Mouse (Mus musculus): ENCODE measurements at regions not wholly inside any gene's neighbourhood (a gene's known extent, or its start where the extent isn't known, plus 50 kb on each side); places are given as distances from the start of the nearest gene placed in this dataset. TPM values are rescaled to one million over a fixed set of nuclear protein-coding genes. Genes with fewer than 3 reads are reported as not detected.

- H3K4me3 ChIP-seq (ENCODE audit: insufficient read depth, poor library complexity, severe bottlenecking), result no peak overlapping the region
- no peak for TF ChIP-seq MYOG (IDR thresholded peaks at IDR 0.05; ENCODE audit: control insufficient read depth, extremely low read depth, insufficient read length)
- no peak for TF ChIP-seq USF1 (IDR thresholded peaks at IDR 0.05; ENCODE audit: low read depth)
- no peak for TF ChIP-seq MAX (IDR thresholded peaks at IDR 0.05)
- TF ChIP-seq CEBPB (IDR thresholded peaks at IDR 0.05; ENCODE audit: low read depth), result no peak
- TF ChIP-seq MYOD1 (IDR thresholded peaks at IDR 0.05; ENCODE audit: control insufficient read depth, insufficient read length, low read depth), result no peak
- no peak for TF ChIP-seq CTCF (IDR thresholded peaks at IDR 0.05; ENCODE audit: control insufficient read depth, insufficient read depth, insufficient read length)
- no peak for TF ChIP-seq FOSL1 (IDR thresholded peaks at IDR 0.05; ENCODE audit: insufficient read depth, low read length, poor library complexity, severe bottlenecking)
- no peaks in the 10 kb centered on the region for H3K79me2 ChIP-seq (ENCODE audit: control insufficient read depth, insufficient read depth)
- H3K36me3 ChIP-seq (ENCODE audit: control insufficient read depth, insufficient read depth), result no peaks in the 10 kb centered on the region
- no peaks in the 10 kb centered on the region for H3K27me3 ChIP-seq (ENCODE audit: control insufficient read depth, insufficient read depth, insufficient read length)
- no peak overlapping the region for H3ac ChIP-seq (ENCODE audit: control insufficient read depth, insufficient read length, low read depth)
- no peaks in the 10 kb centered on the region for H3K79me3 ChIP-seq (ENCODE audit: low read depth)
These were observed 148.4 kb downstream of the Slc15a5 start for GRCm38 (mm10) chr6:137931318-137931717.

DNA sequence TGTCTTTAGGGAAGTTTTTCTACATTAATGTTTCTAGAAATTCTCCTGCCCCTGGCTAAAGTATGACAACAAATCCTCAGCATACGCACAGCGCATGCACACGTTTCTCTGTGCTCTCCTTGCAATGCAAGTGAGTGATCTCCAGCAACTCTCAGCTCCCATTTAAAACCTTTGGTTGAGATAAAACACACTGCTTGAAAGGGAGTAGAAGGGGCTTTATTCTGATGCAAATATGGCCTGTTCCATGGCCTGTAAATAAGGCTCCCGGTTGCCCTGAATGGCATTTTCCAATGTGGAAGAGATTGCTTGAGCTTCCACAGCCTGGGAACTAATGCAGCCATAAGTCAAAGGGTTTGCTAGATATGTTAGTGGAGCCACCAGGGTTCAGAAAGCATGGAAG lies 156.4 kb downstream of the Slc15a5 start:
- H3K36me3 ChIP-seq (ENCODE audit: control insufficient read depth, insufficient read depth), result no peaks in the 10 kb centered on the region
- no peaks in the 10 kb centered on the region for H3K27me3 ChIP-seq (ENCODE audit: control insufficient read depth, insufficient read depth, insufficient read length)
- no peaks in the 10 kb centered on the region for H3K79me2 ChIP-seq (ENCODE audit: control insufficient read depth, insufficient read depth)
- TF ChIP-seq CEBPB (IDR thresholded peaks at IDR 0.05; ENCODE audit: low read depth) (no peak), USF1 (IDR thresholded peaks at IDR 0.05; ENCODE audit: low read depth) (no peak), FOSL1 (IDR thresholded peaks at IDR 0.05; ENCODE audit: insufficient read depth, low read length, poor library complexity, severe bottlenecking) (no peak), MYOG (IDR thresholded peaks at IDR 0.05; ENCODE audit: control insufficient read depth, extremely low read depth, insufficient read length) (no peak), MAX (IDR thresholded peaks at IDR 0.05) (no peak)
- no peak overlapping the region for H3ac ChIP-seq (ENCODE audit: control insufficient read depth, insufficient read length, low read depth)
- no peaks in the 10 kb centered on the region for H3K79me3 ChIP-seq (ENCODE audit: low read depth)
- H3K4me3 ChIP-seq (ENCODE audit: insufficient read depth, poor library complexity, severe bottlenecking), result no peak overlapping the region

GRCm38 (mm10) chr6:137918156-137918555 lies 161.6 kb downstream of the Slc15a5 start:
- Histone ChIP-seq H3K4me3 (ENCODE audit: insufficient read depth, poor library complexity, severe bottlenecking) (no peak overlapping the region), H3K79me2 (ENCODE audit: control insufficient read depth, insufficient read depth) (no peaks in the 10 kb centered on the region)
- TF ChIP-seq MYOD1 (IDR thresholded peaks at IDR 0.05; ENCODE audit: control insufficient read depth, insufficient read length, low read depth), result peak; percentile 89
- TF ChIP-seq FOSL1 (IDR thresholded peaks at IDR 0.05; ENCODE audit: insufficient read depth, low read length, poor library complexity, severe bottlenecking), result no peak

DNA sequence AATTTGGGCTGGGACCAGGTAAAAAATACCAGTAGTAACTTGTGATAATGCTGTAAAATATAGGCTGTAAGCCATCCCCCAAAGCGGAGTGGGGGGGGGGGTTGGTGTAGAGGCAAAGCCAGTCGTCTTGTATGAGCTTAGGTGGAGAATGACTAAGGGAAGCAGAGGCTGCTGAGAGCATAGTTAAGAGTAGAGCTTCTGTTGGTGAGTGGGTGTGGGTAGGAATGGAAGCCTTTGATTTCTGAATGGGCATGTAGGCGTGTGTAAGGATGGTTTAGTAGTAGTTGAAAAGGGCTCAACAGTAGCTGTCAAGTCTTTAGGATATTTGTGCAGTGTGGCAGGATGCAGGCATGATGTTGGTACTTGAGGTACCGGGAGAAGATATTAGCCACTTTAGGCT lies 153.5 kb downstream of the Dera start:
- H3K79me2 ChIP-seq (ENCODE audit: control insufficient read depth, insufficient read depth), result no peaks in the 10 kb centered on the region
- no peak overlapping the region for H3K4me3 ChIP-seq (ENCODE audit: insufficient read depth, poor library complexity, severe bottlenecking)
- H3K27me3 ChIP-seq (ENCODE audit: control insufficient read depth, insufficient read depth, insufficient read length), result no peaks in the 10 kb centered on the region
- H3K79me3 ChIP-seq (ENCODE audit: low read depth), result no peaks in the 10 kb centered on the region
- H3K36me3 ChIP-seq (ENCODE audit: control insufficient read depth, insufficient read depth), result no peaks in the 10 kb centered on the region
- no peak overlapping the region for H3ac ChIP-seq (ENCODE audit: control insufficient read depth, insufficient read length, low read depth)
- TF ChIP-seq MAX (IDR thresholded peaks at IDR 0.05) (no peak), MYOD1 (IDR thresholded peaks at IDR 0.05; ENCODE audit: control insufficient read depth, insufficient read length, low read depth) (no peak), CEBPB (IDR thresholded peaks at IDR 0.05; ENCODE audit: low read depth) (no peak), FOSL1 (IDR thresholded peaks at IDR 0.05; ENCODE audit: insufficient read depth, low read length, poor library complexity, severe bottlenecking) (no peak), CTCF (IDR thresholded peaks at IDR 0.05; ENCODE audit: control insufficient read depth, insufficient read depth, insufficient read length) (no peak), USF1 (IDR thresholded peaks at IDR 0.05; ENCODE audit: low read depth) (no peak), MYOG (IDR thresholded peaks at IDR 0.05; ENCODE audit: control insufficient read depth, extremely low read depth, insufficient read length) (no peak)

More at GRCm38 (mm10) chr6:137918156-137918555, 161.6 kb downstream of the Slc15a5 start:
- no peak overlapping the region for H3ac ChIP-seq (ENCODE audit: control insufficient read depth, insufficient read length, low read depth)
- no peaks in the 10 kb centered on the region for H3K27me3 ChIP-seq (ENCODE audit: control insufficient read depth, insufficient read depth, insufficient read length)
- H3K36me3 ChIP-seq (ENCODE audit: control insufficient read depth, insufficient read depth), result no peaks in the 10 kb centered on the region
- H3K79me3 ChIP-seq (ENCODE audit: low read depth), result no peaks in the 10 kb centered on the region

Small RNA genes lying in the stretch of these regions (microRNA-seq; reads per million reads assigned to microRNA genes)
- gene Gm24308 (ENCODE audit: borderline microRNAs expressed), result not detected

All from C2C12 (cell line).